24 mouse cellular contexts compared by ENCODE assay signal in genomic region chr3:20714671-20715070, GRCm38 (mm10).
"Had no signal": no experiment of that assay in that cellular context is flagged by ENCODE, and none has a peak within 500 bp of the region (broad histone marks: within the 10 kb centered on the region; RNA-seq: fewer than 3 reads in every experiment).

No protein-coding gene starts in this region.

- H3K4me3 ChIP-seq: limb, embryonic 12.5 days; limb, embryonic 15.5 days; liver, embryonic 15.5 days; lung, embryonic 15.5 days; midbrain, embryonic 12.5 days; midbrain, embryonic 15.5 days; neural tube, embryonic 12.5 days; neural tube, embryonic 15.5 days had no signal

- H3K9ac ChIP-seq: limb, embryonic 12.5 days; limb, embryonic 15.5 days; liver, embryonic 15.5 days; lung, embryonic 15.5 days; midbrain, embryonic 12.5 days; midbrain, embryonic 15.5 days; neural tube, embryonic 12.5 days; neural tube, embryonic 15.5 days had no signal

- DNase-seq: kidney, adult 18-20 months; kidney, adult 9 months; kidney, postnatal 10 days; kidney, postnatal 36 days; left cerebral cortex, postnatal 4 days; lung, adult 18-20 months; lung, postnatal 10 days; lung, postnatal 36 days; right cerebral cortex, adult 18-20 months; right cerebral cortex, postnatal 14 days; right cerebral cortex, postnatal 4 days; thymus, adult 2 months; thymus, postnatal 14 days; thymus, postnatal 4 days had no signal

- H3K27me3 ChIP-seq: limb, embryonic 12.5 days; limb, embryonic 15.5 days; liver, embryonic 15.5 days; lung, embryonic 15.5 days; midbrain, embryonic 12.5 days; midbrain, embryonic 15.5 days; neural tube, embryonic 12.5 days; neural tube, embryonic 15.5 days had no signal

- H3K9me3 ChIP-seq: limb, embryonic 12.5 days; limb, embryonic 15.5 days; liver, embryonic 15.5 days; lung, embryonic 15.5 days; midbrain, embryonic 12.5 days; midbrain, embryonic 15.5 days; neural tube, embryonic 12.5 days; neural tube, embryonic 15.5 days had no signal

- ATAC-seq: midbrain, embryonic 15.5 days had no signal

- H3K4me1 ChIP-seq: limb, embryonic 12.5 days; limb, embryonic 15.5 days; liver, embryonic 15.5 days; midbrain, embryonic 12.5 days; midbrain, embryonic 15.5 days; neural tube, embryonic 12.5 days; neural tube, embryonic 15.5 days had no signal

- H3K4me2 ChIP-seq: limb, embryonic 12.5 days; limb, embryonic 15.5 days; liver, embryonic 11.5 days; liver, embryonic 15.5 days; lung, embryonic 15.5 days; midbrain, embryonic 12.5 days; midbrain, embryonic 15.5 days; neural tube, embryonic 12.5 days; neural tube, embryonic 15.5 days had no signal

- H3K36me3 ChIP-seq: limb, embryonic 12.5 days; limb, embryonic 15.5 days; liver, embryonic 15.5 days; lung, embryonic 15.5 days; midbrain, embryonic 12.5 days; midbrain, embryonic 15.5 days; neural tube, embryonic 12.5 days; neural tube, embryonic 15.5 days had no signal

- H3K27ac ChIP-seq: limb, embryonic 12.5 days; limb, embryonic 15.5 days; liver, embryonic 15.5 days; lung, embryonic 15.5 days; midbrain, embryonic 12.5 days; midbrain, embryonic 15.5 days; neural tube, embryonic 12.5 days; neural tube, embryonic 15.5 days; stomach, postnatal 0 days had no signal
